Mouse (Mus musculus) c-Kit-positive CD71-positive TER-119-negative erythroid progenitor cells, embryonic 14.5 days (primary cell): ENCODE data around the gene Rps8.
A peak's percentile ranks its signal among the peaks of the same experiment; 100 is the strongest.

Experiments used
- DNase-seq: peaks from one replicate; pipeline ENCODE4 v3.0.0-alpha.2; 2013; ENCODE audit warnings: low read depth

Gene Rps8

DNA sequence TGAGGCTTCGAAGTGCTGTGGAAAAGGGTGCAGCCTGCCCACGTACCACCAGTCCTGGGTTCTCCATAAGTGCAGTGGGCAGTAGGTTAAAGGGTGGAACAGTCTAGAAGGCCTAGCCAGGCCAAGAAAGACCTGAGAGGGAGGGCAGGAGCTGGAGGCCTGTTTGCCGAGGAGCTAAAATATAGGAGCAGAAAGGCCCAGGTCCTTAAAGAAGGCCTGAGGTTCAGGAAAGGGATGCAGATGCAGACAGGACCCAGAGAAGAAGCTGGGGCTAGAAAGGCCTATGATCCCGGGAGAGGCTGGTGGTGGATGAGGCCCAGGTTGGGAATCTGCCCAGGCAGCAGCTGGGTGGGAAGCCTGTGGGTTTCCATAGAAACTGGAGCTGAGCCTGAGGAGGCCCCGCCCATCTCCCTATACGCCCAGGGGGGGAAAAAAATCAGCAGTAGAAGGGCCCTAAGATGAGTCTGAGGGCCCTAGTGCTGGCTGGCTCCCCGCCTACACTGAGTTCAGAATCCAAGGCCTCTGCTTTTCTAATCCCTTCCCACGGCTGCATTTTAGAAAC lies 30.6 kb downstream of the Rps8 start, which contains the start of gene Btbd19:
TSS of gene Btbd19 (minus strand) at position 378 of the 562 bp plus-strand sequence.
- no peak for DNase-seq

DNA sequence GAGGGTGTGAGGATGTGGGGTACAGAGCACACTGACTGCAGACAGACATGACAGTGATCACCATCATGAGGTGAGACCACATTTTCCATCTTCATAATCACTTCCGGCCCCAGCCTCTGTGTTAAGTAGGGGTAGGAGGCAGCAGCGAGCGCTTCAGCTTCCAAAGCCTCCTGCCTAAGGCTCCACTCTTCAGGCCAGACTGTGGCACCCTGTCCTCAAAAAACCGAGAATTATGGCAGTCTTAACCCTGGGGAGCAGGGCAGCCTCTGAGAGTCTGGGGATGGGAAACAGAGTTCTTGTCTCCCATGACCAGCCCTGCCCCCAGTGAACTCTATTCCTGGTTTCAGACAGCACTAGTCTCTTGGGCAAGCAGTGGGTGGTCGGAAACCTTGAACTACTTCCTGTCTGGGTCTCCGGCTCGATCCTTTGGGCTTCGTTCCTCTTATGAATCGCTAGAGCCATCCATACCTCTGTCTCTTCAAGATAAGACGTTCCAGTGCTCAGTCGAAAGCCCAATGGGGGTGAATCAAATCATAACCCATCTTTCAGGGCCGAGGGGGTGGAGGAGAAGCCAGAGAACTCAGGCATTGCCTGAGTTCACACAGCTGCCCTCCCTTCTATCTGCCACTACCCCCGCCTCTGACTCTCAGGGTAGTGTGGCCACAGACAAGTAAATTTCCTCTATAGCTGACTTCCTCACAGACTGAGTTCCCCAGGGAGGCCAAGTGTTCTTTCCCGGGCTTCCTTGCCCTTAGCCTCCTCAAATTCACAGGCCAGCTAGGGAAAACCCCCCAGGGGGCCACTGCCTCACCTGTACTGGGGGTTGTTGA lies 31.3 kb downstream of the Rps8 start:
- peak; percentile 43 for DNase-seq

DNA sequence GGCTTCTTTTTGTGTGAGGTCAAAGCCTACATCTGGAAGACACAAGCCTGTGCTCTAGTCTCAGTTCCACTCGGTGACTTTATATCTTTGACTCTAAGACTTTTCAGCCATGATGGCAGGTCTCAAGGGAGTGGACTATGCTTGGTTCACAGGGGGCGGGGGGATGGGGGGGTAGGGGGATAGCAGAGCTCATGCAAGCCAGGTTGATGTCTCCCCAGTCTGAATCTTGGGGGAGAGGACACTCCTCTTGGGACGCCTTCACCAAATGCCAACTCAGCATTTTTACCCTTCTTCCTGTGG lies 31.9 kb downstream of the Rps8 start:
- no peak for DNase-seq

DNA sequence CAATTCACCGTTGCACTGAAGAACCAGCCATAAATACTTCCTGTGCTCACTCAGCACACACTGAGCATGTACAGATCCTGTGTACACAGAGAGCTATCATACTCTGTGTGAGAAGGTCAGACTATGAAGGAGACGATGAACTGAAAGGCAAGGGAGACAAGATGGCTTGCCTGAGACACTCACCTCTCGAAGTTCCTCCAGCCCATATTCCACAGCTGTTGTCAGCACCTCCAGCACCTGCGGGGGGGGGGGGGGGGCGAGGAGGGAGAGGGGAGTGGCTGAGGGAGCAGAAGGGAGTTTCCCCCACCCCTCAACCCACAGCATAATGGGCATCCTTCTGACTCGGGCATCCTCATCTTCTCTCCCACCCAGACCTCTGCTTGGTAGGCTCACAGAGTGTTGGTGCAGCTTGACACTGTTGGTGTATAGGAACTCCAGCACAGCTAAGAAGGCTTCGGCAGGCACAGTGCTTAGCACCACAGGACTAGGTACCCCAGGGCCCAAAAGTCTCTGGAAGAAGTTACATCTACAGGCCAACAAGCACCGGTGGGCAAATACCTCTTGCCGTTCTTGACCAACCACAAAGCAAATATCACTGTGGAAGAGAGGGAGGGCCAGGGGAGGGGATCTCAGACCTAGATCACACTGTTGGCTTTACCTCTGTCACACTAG lies 32.4 kb downstream of the Rps8 start:
- DNase-seq: no peak

DNA sequence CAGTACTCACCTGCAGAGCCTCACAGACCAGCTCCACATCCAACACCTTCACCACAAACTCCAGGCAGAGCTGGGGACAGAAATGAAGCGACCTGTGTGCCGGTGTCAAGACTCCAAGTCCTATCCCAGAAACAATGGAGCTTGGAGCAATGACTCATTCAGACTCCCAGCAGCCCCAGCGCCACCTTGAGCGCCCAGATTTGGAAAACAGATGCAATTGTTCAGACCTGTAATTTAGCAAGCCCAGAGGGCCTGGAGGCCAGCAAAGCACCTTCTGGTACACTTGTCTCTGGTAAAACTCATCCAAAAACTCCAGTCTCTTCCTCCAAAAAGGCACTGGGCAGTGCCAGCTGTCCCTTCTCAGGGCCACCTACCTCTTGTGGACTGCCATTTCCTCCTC lies 33.8 kb downstream of the Rps8 start:
- DNase-seq: no peak

DNA sequence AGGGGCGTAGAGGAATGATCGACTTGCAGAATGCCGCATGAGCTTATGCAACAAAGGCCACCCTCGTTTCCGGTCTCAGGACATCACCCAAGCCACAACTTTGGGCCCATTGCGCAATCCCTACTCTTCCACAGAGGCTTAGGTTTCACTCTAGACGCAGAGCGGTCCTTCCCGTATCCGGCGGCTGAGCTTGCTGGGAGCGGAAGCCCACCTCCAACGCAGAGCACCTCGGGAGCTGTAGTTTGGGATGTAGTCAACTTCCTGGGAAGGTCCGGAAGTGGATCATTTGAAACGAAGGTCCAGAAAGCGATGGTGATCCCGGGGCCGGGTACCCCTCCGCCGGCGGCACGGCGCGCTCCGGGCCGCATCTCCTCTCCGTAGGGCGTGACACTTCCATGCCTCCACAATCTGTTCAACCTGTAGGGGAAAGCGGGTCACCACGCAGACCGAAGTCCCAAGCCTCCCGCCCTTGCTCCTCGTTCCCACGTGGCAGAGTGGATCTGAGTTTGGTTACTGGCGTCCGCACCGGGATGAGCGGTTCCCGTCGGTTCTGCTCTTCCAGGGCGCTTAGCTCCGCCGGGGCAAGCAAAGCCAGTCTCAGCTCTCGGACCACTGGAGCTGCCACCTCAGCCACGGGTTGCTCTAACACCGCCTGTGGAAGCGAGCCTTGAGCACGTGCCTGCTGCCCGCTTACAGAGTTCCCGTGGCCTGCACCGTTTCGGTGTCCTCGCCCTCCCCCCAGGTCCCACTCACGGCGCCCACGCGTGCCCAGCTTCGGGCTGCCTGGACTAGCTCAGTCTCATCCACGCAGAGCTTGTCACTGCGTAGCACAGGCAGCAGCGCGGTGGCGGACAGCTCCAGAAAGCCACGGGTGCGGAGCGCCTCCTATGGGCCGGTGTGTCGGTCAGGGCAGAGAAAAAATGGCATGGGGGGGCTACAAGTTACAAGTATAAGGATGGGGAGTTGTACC lies 35.3 kb downstream of the Rps8 start:
- DNase-seq: peak; percentile 91

DNA sequence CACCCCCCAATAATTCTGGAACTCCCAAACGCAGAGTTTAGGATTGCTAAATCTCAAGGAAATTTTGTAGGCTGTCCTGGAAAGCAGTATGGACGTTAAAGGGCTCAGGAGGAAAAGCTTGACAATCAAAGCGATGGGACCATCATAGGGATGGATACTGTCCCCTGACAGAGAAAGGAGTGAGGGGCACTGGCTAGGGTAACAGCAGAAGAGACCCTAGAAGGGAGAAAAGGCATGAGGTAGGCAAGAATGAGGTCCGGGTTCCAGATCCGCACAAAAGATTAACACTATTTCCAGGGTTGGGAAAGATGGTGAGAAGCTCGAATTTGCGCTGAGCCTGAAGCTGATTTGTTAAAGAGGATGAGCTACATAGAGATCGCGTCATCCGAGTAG lies 36.0 kb downstream of the Rps8 start:
- no peak for DNase-seq

DNA sequence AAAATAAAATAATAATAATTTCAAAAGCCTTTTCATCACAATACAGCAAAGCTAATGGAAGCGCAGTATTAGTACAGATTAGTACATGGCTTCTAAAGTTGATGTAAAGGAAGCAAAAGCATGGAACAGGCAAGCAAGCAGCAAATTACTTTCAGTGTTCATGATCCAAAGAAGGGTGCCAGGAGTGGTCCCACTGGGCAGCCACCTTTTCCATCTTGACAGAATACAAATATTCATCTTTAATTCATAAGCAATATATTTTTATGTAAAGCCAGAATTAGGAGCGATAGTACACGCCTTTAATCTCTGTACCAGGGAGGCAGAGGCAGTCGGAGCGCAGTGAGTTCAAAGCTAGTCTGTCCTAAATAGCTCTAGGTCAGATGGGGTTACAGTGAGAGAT lies 36.4 kb downstream of the Rps8 start:
- DNase-seq: no peak

DNA sequence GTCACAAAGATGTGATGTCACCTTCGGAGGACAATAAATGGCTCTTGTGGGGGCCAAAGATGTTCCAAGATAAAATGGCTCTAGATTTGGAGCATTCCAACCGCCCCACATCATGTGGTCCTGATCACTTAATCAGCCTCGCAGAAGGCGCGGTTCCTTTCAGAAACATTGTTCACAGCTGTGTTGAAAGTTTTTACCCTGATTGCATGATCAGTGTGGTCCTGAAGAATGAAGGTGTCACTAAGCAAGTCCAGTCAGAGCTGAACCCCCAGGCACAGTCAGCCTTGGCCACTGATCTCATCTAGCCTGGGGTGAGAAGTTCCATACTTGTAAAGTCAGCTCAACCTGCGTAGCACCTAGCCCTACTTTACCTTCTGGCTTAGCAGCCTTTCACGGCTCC lies 38.1 kb downstream of the Rps8 start:
- no peak for DNase-seq

DNA sequence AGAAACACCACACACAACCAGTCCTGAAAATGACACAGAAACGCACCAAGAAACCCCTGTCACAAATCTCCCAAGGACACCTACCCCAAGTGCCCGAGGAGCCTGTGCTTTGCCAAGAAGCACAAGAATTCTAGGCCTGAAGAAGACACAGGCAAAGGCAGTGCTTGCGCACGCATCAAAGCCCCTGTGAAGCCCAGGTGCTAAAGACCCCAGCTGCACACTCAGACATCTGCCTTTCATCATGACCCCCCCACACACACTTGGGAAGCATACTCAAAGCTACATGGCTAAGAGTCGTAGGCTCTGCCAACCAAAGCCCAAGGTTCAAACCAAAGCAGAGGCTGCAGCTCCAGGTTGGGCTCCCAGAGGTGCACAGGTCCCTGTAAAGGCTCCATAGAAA lies 40.5 kb downstream of the Rps8 start:
- DNase-seq: no peak

DNA sequence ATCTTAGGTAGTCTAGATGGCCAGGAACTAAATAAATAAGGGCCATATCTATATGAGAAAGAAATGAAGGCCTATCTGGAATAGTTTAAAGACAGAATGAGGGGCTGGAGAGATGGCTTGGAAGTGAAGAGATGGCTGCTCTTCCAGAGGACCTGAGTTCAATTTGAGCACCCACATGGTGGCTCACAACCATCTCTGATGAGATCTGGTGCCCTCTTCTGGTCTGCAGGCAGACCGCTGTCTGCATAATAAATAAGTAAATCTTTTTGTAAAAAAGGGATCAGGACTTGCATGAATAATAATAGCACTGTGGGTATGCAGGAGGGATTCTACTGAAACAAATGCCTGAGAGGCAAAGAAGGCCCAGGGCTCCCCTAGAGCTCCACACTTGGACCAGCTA lies 42.8 kb downstream of the Rps8 start:
- no peak for DNase-seq

DNA sequence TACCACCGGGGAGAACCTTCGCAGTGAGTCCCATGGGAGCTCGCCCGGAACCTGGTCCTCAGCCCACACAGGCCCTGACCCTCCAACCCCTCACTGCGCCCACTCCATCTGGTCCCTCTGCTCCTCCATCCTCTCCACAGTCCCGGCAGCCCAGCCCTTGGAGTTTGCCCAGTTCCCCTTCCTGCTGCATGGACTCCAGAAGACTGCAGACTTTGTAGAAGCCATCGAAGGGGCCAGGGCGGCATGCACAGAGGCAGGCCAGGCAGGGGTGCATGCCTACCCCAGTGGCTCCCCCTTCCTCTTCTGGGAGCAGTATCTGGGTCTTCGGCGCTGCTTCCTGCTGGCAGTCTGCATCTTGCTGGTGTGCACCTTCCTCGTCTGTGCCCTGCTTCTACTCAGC lies 45.1 kb downstream of the Rps8 start:
- no peak for DNase-seq

DNA sequence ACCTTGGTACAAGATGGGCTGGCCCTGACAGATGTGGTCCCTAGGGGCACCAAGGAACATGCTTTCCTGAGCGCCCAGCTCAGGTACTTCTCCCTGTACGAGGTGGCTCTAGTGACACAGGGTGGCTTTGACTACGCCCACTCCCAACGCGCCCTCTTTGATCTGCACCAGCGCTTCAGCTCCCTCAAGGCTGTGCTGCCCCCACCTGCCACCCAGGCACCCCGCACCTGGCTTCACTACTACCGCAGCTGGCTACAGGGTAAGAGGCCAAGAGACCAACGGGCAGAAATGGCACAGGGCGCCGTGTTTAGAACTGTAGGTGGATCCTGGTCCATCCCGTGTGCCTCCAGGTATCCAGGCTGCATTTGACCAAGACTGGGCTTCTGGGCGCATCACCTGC lies 45.8 kb downstream of the Rps8 start:
- no peak for DNase-seq

DNA sequence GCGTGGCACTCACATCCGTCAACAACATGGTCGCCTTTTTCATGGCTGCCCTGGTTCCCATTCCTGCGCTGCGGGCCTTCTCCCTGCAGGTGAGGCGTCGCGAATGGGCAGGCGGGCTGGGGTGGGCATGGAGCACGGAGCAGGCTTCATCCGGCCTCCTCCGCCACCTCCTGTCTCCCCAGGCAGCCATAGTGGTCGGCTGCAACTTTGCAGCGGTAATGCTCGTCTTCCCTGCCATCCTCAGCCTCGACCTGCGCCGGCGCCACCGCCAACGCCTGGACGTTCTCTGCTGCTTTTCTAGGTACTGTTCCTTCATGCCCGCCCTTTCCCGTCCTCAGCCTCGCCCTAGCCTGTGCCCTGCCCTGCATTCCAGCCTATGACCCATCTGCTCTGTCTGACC lies 46.7 kb downstream of the Rps8 start:
- DNase-seq: no peak

DNA sequence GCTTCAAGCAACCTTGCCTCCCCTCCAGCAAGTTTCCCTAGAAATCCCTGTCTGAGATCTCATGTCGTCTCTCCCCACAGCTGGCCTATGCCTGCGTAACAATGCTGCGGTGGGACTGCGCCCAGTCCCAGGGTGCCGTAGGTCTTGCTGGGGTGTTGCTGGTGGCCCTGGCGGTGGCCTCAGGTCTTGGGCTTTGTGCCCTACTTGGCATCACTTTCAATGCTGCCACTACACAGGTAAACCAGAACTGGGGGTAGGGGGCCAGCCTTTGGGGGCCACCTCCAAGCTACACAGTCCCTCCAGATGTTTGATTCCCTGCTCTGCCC lies 47.6 kb downstream of the Rps8 start:
- no peak for DNase-seq

DNA sequence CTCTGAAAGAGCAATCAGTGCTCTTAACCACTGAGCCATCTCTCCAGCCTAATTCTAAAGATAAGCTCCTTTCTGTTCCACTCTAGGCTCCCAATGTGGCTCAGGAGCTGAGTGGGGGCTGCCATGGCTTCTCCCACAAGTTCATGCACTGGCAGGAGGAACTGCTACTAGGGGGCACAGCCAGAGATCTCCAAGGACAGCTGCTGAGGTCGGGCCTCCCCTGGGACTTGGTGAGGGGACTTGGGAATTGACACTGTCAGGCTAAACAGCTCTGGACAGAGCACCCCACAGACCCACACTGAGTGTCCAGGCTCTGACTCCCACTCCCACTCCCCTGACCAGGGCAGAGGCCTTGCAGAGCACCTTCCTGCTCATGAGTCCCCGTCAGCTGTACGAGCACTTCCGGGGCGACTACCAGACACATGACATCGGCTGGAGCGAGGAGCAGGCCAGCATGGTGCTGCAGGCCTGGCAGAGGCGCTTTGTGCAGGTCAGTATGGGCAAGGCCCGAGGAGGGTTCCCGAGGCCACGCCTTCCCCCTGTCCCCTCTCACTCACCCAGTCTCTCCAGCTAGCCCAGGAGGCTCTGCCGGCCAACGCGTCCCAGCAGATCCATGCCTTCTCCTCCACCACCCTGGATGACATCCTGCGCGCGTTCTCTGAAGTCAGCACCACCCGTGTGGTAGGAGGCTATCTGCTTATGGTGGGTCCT lies 48.1 kb downstream of the Rps8 start:
- no peak for DNase-seq

DNA sequence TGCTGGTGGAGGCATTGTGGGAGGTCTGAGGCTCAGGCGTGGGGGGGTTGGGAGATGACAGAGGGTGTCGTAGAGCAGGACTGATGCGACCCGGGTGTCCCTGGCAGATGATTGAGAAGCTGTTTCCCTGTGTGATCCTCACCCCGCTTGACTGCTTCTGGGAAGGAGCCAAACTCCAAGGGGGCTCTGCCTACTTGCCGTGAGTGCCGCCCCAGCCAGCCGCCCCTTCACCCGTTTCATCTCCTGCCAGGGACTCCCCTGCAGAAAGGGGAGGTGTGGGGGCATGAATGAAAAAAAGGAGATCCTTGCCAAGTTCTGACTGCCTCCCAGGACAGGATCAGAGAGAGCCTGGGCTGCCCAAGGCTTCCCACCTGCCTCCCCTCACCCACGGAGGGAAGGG lies 50.9 kb downstream of the Rps8 start:
- DNase-seq: no peak

DNA sequence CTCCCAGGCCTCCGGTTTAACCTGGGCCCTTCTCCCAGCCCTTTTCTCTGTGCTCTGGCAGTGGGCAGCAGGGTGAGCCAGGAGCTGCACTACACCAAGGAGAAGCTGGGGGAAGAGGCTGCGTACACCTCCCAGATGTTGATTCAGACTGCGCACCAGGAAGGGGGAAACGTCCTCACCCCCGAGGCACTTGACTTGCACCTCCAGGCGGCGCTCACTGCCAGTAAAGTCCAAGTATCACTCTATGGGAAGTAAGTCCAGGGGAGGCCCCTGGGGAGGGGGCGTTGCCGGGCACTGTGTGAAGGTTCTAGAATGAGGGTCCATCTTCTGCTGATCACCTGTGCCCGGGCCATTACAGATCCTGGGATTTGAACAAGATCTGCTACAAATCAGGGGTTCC lies 51.4 kb downstream of the Rps8 start:
- DNase-seq: no peak
